Mouse (Mus musculus) spleen, adult 12 weeks (tissue): Measurements from ENCODE around the gene Angpt4.
A peak's percentile ranks its signal among the peaks of the same experiment; 100 is the strongest.

Experiments
- DNase-seq: peaks from one replicate; pipeline ENCODE4 v3.0.0; 2022; ENCODE audit warnings: low spot score

Gene Angpt4

DNA sequence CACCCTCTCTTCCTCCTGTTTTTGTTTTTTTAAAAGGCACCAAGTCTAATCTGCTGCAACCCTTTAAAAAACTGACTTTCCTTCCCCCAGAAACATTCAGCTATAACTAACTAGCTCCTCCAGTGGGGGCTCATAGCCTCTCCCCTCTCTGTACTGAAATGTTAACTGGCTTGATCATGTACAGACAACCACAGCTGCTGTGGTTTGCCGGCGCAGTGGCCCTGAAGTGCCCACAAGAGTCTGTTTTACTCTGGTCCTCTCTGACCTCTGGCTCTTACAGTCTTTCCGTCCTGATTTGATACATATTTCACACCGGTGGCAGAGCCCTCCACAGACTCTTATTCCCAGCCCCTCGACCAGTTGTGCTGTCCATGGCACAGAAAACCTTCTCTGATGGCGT is 70.3 kb downstream of the Angpt4 start:
- DNase-seq, result no peak

GRCm38 (mm10) chr2:151982476-151982875 is 71.5 kb downstream of the Angpt4 start:
- no peak for DNase-seq

- no peak for DNase-seq
These were observed 73.0 kb downstream of the Angpt4 start for GRCm38 (mm10) chr2:151984019-151984418.

GRCm38 (mm10) chr2:151985426-151986172 is 74.6 kb downstream of the Angpt4 start:
- no peak for DNase-seq

- DNase-seq, result no peak
These were observed 75.9 kb downstream of the Angpt4 start for GRCm38 (mm10) chr2:151986958-151987357.

- no peak for DNase-seq
These were observed 78.0 kb downstream of the Angpt4 start for GRCm38 (mm10) chr2:151988978-151989377.

GRCm38 (mm10) chr2:151990985-151991394 is 80.0 kb downstream of the Angpt4 start:
- no peak for DNase-seq

DNA sequence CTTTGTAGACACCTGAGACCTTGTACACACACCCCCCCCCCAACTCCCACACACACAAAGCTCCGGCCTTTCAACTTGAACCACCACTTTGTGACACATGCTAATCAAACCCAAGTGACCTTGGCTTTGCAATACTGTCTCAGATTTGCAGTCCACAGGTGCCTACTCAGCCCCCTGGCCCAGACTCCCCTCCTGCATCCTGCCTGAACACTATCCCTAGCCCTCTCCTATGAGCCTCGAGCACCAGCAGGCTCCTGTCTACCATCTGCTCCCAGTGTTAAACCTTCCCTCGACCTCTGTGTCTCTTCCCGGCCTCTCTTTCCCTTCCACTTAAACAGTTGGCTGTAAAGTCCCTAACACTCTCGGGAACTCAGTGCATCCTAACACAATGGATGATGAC is 80.4 kb downstream of the Angpt4 start:
- no peak for DNase-seq

- DNase-seq, result peak; percentile 52
These were observed 83.5 kb downstream of the Angpt4 start for GRCm38 (mm10) chr2:151994350-151995122.
